Mouse (Mus musculus) thymus, adult 2 months (tissue): ENCODE measurements at regions not wholly inside any gene's neighbourhood (a gene's known extent, or its start where the extent isn't known, plus 50 kb on each side); places are given as distances from the start of the nearest gene placed in this dataset.

Source experiments
- DNase-seq: peaks from one replicate; pipeline ENCODE4 v3.0.0; 2021
- H3K27ac ChIP-seq: fragments of 200-500 bp; 2 replicates; pipeline ENCODE4 v1.5.1; 2012; ENCODE audit warnings: low read length, control low read depth; ENCODE audit not compliant: control insufficient read depth, insufficient read depth
- H3K27me3 ChIP-seq: fragments of 200-500 bp; 2 replicates; pipeline ENCODE4 v1.6.1; 2012; ENCODE audit warnings: mild to moderate bottlenecking, low read length, moderate library complexity, mixed read lengths; ENCODE audit not compliant: control insufficient read depth, insufficient read depth
- H3K36me3 ChIP-seq: fragments of 200-500 bp; 2 replicates; pipeline ENCODE4 v1.6.1; 2012; ENCODE audit warnings: mild to moderate bottlenecking, low read length, moderate library complexity; ENCODE audit not compliant: control insufficient read depth, insufficient read depth
- H3K4me1 ChIP-seq: fragments of 200-500 bp; replicated peaks from 2 replicates; pipeline ENCODE4 v1.6.1; 2012; ENCODE audit warnings: low read length; ENCODE audit not compliant: control insufficient read depth, insufficient read depth
- H3K4me3 ChIP-seq: fragments of 200-500 bp; 2 replicates; pipeline ENCODE4 v1.5.1; 2012; ENCODE audit warnings: mild to moderate bottlenecking, low read length, control low read depth, moderate library complexity; ENCODE audit not compliant: control insufficient read depth, insufficient read depth
- CTCF ChIP-seq: fragments of 200-500 bp; IDR thresholded peaks from 2 replicates; pipeline ENCODE4 v1.5.1; 2012; ENCODE audit warnings: mild to moderate bottlenecking, control low read depth, low read length, moderate library complexity, borderline replicate concordance; ENCODE audit not compliant: control insufficient read depth, poor library complexity, insufficient read depth; ENCODE audit errors: extremely low read depth
- POLR2A ChIP-seq: fragments of 200-500 bp; IDR thresholded peaks from 2 replicates; pipeline ENCODE4 v1.6.1; 2012; ENCODE audit warnings: mild to moderate bottlenecking, low read length, control low read depth, moderate library complexity; ENCODE audit not compliant: control insufficient read depth, poor library complexity, insufficient read depth; ENCODE audit errors: extremely low read depth
- WGBS: fragments of 180-500 bp; shearing (Covaris S2); methylation state at CpG from one replicate; pipeline ENCODE4 v1.1.7; 2018; 5-methylcytosine and 5-hydroxymethylcytosine counted together

- whole genome bisulfite sequencing: 90% methylated on average over 4 of the region's 4 CpGs
- H3K27me3 ChIP-seq: no peaks in the 10 kb centered on the region
- H3K4me1 ChIP-seq: no peaks in the 10 kb centered on the region
- no peak overlapping the region for H3K27ac ChIP-seq
- no peak for DNase-seq
- H3K4me3 ChIP-seq: no peak overlapping the region
- no peak for TF ChIP-seq POLR2A
- no peak for TF ChIP-seq CTCF
- H3K36me3 ChIP-seq: no peaks in the 10 kb centered on the region
These were observed 266.0 kb upstream of the Auts2 start for GRCm38 (mm10) chr5:132809181-132809580.

DNA sequence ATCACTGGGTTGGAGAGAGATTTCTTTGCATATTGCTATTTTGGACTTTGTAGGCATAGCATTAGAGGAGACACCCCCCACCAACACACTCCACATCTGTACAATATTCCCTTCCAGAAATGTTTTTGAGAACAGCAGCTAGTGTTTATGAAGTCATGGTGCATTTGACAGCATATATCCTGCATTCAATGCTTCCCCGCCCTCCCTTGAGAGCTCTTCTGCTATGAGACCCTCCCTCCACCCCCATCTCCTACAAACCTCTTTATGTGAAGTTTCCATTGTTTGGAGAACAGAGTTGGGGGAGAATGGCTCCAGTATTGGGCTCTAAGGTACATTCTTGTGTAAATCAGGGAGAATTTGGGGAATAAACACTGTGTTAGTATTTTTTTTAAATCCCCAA lies 252.9 kb upstream of the Auts2 start:
- DNase-seq: no peak
- no peak for TF ChIP-seq POLR2A
- no peak for TF ChIP-seq CTCF
- WGBS: 91% methylated on average over 1 of the region's 1 CpGs
- H3K36me3 ChIP-seq: no peaks in the 10 kb centered on the region
- H3K4me3 ChIP-seq: no peak overlapping the region
- H3K4me1 ChIP-seq: no peaks in the 10 kb centered on the region
- no peaks in the 10 kb centered on the region for H3K27me3 ChIP-seq
- no peak overlapping the region for H3K27ac ChIP-seq

- Histone ChIP-seq H3K4me1 (no peaks in the 10 kb centered on the region), H3K4me3 (no peak overlapping the region), H3K27ac (no peak overlapping the region), H3K36me3 (no peaks in the 10 kb centered on the region), H3K27me3 (no peaks in the 10 kb centered on the region)
- WGBS: 83% methylated on average over 5 of the region's 5 CpGs
- no peak for TF ChIP-seq CTCF
- no peak for DNase-seq
These were observed 249.3 kb upstream of the Auts2 start for GRCm38 (mm10) chr5:132792484-132792883.

DNA sequence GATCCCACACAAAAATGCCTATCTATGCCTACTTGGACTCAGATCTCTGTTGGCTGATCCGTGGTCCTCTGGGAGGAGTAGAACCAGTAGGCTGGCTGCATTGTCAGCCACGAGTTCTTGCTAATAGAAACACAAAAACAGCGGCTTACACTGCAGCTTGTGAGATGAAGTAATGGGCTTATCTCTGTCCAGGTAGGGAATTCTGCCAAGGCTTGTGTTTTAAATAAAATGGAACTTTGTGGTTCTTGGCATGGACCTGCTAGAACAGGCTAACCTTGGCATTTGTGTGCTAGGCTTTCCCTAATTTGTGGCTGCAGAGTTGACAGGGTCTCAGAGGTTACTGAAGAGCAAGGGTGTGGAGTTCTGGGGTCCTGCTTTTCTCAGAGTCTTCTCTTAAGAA lies 242.1 kb upstream of the Auts2 start:
- Histone ChIP-seq H3K4me1 (no peaks in the 10 kb centered on the region), H3K27me3 (no peaks in the 10 kb centered on the region), H3K27ac (no peak overlapping the region), H3K36me3 (no peaks in the 10 kb centered on the region), H3K4me3 (no peak overlapping the region)
- no peak for DNase-seq
- TF ChIP-seq POLR2A: no peak
- no peak for TF ChIP-seq CTCF
- WGBS: 74% methylated on average over 3 of the region's 3 CpGs

GRCm38 (mm10) chr5:132784791-132785190 lies 241.6 kb upstream of the Auts2 start:
- no peak overlapping the region for H3K27ac ChIP-seq
- no peaks in the 10 kb centered on the region for H3K36me3 ChIP-seq
- WGBS: 84% methylated on average over 4 of the region's 4 CpGs
- H3K4me1 ChIP-seq: no peaks in the 10 kb centered on the region
- no peak overlapping the region for H3K4me3 ChIP-seq
- no peaks in the 10 kb centered on the region for H3K27me3 ChIP-seq
- DNase-seq: no peak
- TF ChIP-seq CTCF: no peak
- TF ChIP-seq POLR2A: no peak

DNA sequence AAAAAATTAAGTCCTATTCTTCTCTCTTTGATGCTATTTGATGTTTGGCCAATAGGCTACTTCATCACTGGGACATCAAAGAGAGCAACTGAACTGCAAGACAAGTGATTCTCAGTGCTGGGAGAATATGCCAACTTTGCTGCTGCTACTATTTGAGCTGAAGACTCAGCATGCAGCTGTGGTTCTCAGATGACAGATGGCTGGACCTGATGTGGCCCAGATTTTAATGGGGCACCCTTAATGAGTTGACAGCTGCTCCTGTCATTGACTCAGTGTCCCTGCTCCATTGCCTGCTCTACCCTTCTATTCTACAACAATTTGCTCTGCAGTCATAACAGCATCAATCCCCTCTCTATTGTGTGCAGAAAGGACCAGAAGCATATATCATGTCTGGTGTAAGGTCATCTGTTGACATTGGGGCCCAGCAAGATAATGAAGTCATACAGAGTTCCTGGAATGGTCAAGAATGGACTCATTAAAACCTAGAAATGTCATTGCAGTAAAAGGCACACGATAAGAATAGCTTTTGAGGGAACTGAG lies 231.1 kb upstream of the Auts2 start:
- 63% methylated on average over 1 of the region's 1 CpGs for WGBS
- H3K4me1 ChIP-seq: no peaks in the 10 kb centered on the region
- H3K27ac ChIP-seq: no peak overlapping the region
- H3K36me3 ChIP-seq: no peaks in the 10 kb centered on the region
- DNase-seq: no peak
- no peaks in the 10 kb centered on the region for H3K27me3 ChIP-seq
- no peak overlapping the region for H3K4me3 ChIP-seq
- no peak for TF ChIP-seq POLR2A

DNA sequence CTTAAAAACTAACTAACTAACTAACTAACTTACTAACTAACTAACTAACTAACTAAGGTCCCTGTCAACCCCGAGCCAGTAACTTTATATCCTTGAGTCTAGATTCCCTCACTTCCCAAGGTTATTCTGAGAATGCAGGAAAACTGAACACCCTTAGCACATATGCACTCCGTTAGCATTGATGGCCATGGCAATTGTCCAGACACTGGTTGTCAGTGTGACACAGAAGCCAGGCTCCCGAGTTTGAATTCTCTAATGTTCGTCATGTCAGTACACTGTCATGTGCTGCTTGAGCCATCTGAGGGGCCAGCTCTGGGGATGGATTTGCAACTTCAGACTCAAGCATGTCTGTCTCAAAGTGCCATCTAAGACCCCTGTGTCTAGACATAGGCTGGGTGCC lies 217.3 kb upstream of the Auts2 start:
- 84% methylated on average over 4 of the region's 4 CpGs for WGBS

More for the DNA sequence above, 217.3 kb upstream of the Auts2 start:
- TF ChIP-seq CTCF (no peak), POLR2A (no peak)
- no peaks in the 10 kb centered on the region for H3K36me3 ChIP-seq
- DNase-seq: no peak
- no peak overlapping the region for H3K27ac ChIP-seq
- H3K4me3 ChIP-seq: no peak overlapping the region
- no peaks in the 10 kb centered on the region for H3K27me3 ChIP-seq
- H3K4me1 ChIP-seq: no peaks in the 10 kb centered on the region
